Mouse (Mus musculus): ENCODE measurements around the gene Pno1.

GRCm38 (mm10) chr11:17187649-17188048 lies 23.7 kb downstream of the Pno1 start:
- TF ChIP-seq CTCF (IDR thresholded peaks at IDR 0.05) (no peak), POLR2A (IDR thresholded peaks at IDR 0.05; ENCODE audit: insufficient read depth, low read depth, low read length) (no peak)
